Mouse (Mus musculus): ENCODE measurements around the gene Pex13. TPM values are rescaled to one million over a fixed set of nuclear protein-coding genes. Genes with fewer than 3 reads are reported as not detected.

The Pex13 gene
- polyA plus RNA-seq, 1 experiment: 35.5 TPM

DNA sequence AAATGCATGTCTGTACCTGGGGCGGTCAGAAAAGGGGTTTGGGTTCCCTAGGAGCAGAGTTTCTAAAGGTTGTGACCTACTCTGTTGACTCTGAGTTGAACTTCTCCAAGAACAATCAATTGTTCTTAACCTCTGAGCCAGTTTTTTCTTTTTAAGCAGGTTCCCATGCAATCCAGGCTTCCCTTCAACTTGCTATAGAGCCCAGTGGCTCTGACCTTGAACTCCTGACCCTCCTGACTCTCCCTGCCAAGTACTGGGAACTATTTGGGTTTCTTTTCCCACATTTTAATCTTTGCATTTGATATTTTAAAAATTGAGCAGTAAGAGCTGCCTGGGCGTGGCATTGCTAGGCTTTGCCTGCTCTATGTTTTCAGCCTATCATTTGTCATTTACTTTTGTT lies 27.5 kb upstream of the Pex13 start:
- Histone ChIP-seq H3K36me3 (ENCODE audit: control insufficient read depth, insufficient read depth, low read length) (no peaks in the 10 kb centered on the region), H3K4me1 (ENCODE audit: control insufficient read depth, insufficient read depth, low read length) (no peaks in the 10 kb centered on the region), H3K4me3 (ENCODE audit: control insufficient read depth, low read depth, low read length) (no peak overlapping the region), H3K27ac (ENCODE audit: control insufficient read depth, insufficient read depth, low read depth, low read length) (no peak overlapping the region), H3K27me3 (ENCODE audit: control insufficient read depth, insufficient read depth, low read length) (no peaks in the 10 kb centered on the region)
- TF ChIP-seq POLR2A (IDR thresholded peaks at IDR 0.05; ENCODE audit: control insufficient read depth, low read depth, low read length): no peak
- TF ChIP-seq CTCF (IDR thresholded peaks at IDR 0.05; ENCODE audit: control insufficient read depth, insufficient read depth, insufficient replicate concordance, low read depth, low read length): no peak

DNA sequence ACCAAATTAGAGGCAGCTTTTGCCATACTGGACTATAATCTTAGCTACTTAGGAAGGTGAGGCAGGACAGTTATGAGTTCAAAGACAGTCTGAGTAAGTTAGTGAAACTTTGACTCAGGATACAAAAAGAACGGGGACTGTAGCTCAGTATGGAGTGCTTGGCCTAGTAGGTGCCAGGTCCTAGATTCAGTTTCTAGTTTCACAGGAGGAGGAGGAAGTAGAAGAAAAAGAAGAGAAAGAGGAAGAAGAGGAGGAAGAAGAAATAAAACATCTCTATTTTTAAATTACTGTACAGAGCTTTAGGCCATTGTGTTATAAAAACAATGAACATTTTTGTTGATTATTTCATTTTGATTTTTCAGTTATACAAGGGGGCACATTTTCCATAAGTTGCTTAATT lies 22.3 kb upstream of the Pex13 start:
- Histone ChIP-seq H3K36me3 (ENCODE audit: control insufficient read depth, insufficient read depth, low read length) (no peaks in the 10 kb centered on the region), H3K4me3 (ENCODE audit: control insufficient read depth, low read depth, low read length) (no peak overlapping the region), H3K4me1 (ENCODE audit: control insufficient read depth, insufficient read depth, low read length) (no peaks in the 10 kb centered on the region), H3K27ac (ENCODE audit: control insufficient read depth, insufficient read depth, low read depth, low read length) (no peak overlapping the region), H3K27me3 (ENCODE audit: control insufficient read depth, insufficient read depth, low read length) (no peaks in the 10 kb centered on the region)
- no peak for TF ChIP-seq CTCF (IDR thresholded peaks at IDR 0.05; ENCODE audit: control insufficient read depth, insufficient read depth, insufficient replicate concordance, low read depth, low read length)
- TF ChIP-seq POLR2A (IDR thresholded peaks at IDR 0.05; ENCODE audit: control insufficient read depth, low read depth, low read length): no peak

DNA sequence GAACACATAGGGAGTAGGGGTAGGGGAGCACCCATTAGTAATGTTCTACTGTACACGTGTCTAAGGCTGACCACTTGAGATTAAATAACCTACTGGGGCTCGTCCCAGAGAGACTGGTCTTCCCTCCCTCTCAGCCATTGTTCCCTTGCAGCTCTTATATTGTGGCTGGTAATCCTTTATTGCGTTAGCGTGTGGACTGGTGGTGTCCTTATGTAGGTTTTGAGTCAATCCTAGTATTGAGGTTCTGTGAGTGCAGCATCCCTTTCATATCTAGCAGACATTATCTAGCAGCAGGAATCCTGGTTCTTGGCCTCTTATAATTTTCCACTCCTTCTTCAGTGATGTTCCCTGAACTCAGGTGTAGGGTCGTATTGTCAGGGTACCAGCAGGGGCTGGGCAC lies 20.9 kb upstream of the Pex13 start:
- Histone ChIP-seq H3K4me3 (ENCODE audit: control insufficient read depth, low read depth, low read length) (no peak overlapping the region), H3K36me3 (ENCODE audit: control insufficient read depth, insufficient read depth, low read length) (no peaks in the 10 kb centered on the region), H3K27ac (ENCODE audit: control insufficient read depth, insufficient read depth, low read depth, low read length) (no peak overlapping the region), H3K27me3 (ENCODE audit: control insufficient read depth, insufficient read depth, low read length) (no peaks in the 10 kb centered on the region), H3K4me1 (ENCODE audit: control insufficient read depth, insufficient read depth, low read length) (no peaks in the 10 kb centered on the region)
- TF ChIP-seq CTCF (IDR thresholded peaks at IDR 0.05; ENCODE audit: control insufficient read depth, insufficient read depth, insufficient replicate concordance, low read depth, low read length) (no peak), POLR2A (IDR thresholded peaks at IDR 0.05; ENCODE audit: control insufficient read depth, low read depth, low read length) (no peak)

DNA sequence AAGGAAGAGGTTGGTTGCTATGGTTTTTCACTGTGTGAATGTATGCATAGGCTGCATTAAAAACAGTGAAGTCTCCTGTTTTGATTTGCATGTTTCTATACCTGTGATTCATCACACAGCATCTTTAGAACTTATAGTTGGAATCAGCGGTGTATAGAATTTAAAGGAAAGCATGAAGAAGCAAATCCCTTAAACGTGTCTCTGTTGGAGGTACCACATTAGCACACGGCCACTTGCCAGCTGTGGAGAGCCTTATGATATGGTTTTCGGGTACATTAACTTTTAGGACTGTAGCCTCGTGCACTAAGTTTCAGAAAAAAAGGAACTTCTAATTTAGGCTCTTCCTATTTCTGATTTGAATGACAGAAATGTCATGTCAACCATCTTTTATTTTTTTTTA lies 16.8 kb upstream of the Pex13 start:
- H3K36me3 ChIP-seq (ENCODE audit: control insufficient read depth, insufficient read depth, low read length): no peaks in the 10 kb centered on the region
- TF ChIP-seq POLR2A (IDR thresholded peaks at IDR 0.05; ENCODE audit: control insufficient read depth, low read depth, low read length) (no peak), CTCF (IDR thresholded peaks at IDR 0.05; ENCODE audit: control insufficient read depth, insufficient read depth, insufficient replicate concordance, low read depth, low read length) (no peak)
- no peaks in the 10 kb centered on the region for H3K4me1 ChIP-seq (ENCODE audit: control insufficient read depth, insufficient read depth, low read length)
- no peak overlapping the region for H3K27ac ChIP-seq (ENCODE audit: control insufficient read depth, insufficient read depth, low read depth, low read length)
- no peaks in the 10 kb centered on the region for H3K27me3 ChIP-seq (ENCODE audit: control insufficient read depth, insufficient read depth, low read length)
- no peak overlapping the region for H3K4me3 ChIP-seq (ENCODE audit: control insufficient read depth, low read depth, low read length)

DNA sequence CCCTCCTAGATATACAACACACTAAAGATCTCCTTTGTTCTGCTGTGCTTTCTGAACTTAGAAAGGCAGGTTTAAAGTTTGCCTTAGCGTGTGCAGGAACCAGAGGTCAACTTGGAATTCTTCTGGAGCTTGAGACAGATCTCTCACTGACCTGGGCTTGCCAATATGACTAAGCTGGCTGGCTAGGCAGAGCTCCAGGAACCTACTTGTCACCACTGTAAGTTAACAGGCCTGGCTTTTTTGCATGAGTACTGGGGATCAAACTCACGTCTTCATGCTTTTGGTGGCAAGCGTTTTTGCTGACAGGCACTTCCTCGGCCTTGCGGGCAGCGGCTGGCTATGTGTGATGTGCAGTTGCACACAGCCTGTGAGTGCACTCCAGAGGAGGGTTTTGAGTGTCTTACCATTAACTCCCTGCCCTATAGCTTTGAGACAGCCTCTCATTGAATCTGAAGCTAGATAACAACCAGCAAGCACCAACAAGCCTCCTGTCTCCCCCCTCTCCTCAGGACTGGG lies 14.7 kb upstream of the Pex13 start:
- Histone ChIP-seq H3K4me3 (ENCODE audit: control insufficient read depth, low read depth, low read length) (no peak overlapping the region), H3K27me3 (ENCODE audit: control insufficient read depth, insufficient read depth, low read length) (no peaks in the 10 kb centered on the region), H3K36me3 (ENCODE audit: control insufficient read depth, insufficient read depth, low read length) (0 out of 2 replicates have a peak, but pooled peaks cover 3% of the 10 kb centered on the region), H3K27ac (ENCODE audit: control insufficient read depth, insufficient read depth, low read depth, low read length) (no peak overlapping the region), H3K4me1 (ENCODE audit: control insufficient read depth, insufficient read depth, low read length) (no peaks in the 10 kb centered on the region)
- TF ChIP-seq CTCF (IDR thresholded peaks at IDR 0.05; ENCODE audit: control insufficient read depth, insufficient read depth, insufficient replicate concordance, low read depth, low read length) (no peak), POLR2A (IDR thresholded peaks at IDR 0.05; ENCODE audit: control insufficient read depth, low read depth, low read length) (no peak)

DNA sequence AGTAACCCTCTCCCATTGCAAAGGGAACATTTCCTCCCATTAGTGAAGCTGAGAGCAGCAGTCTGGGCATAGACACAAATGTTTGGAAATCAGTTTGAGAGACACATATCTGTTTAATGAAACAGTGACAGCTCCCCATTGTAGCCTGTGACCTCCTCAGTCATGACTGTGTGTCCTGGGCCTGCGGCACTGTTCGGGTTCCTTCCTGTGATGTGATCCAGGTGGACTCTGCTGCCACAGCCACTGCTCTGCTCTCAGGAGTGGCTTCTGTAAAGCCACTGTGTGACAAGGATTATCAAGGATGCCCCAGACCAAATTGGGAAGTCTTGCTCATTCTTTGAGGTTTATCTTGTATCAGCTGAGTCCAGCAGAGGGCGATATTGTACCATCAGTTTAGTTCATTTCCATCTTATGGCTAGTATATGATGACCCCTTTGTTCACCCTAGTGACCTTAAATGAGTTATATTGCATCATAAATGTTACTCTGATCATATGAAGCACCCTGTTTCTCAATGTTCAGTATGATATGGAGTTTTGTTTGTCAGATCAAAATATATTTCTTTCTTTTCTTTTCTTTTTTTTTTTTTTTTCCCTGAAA lies 13.4 kb upstream of the Pex13 start:
- H3K36me3 ChIP-seq (ENCODE audit: control insufficient read depth, insufficient read depth, low read length): peaks cover 3% of the 10 kb centered on the region; the same call in 1 of the 2 replicates
- TF ChIP-seq CTCF (IDR thresholded peaks at IDR 0.05; ENCODE audit: control insufficient read depth, insufficient read depth, insufficient replicate concordance, low read depth, low read length): no peak
- no peak for TF ChIP-seq POLR2A (IDR thresholded peaks at IDR 0.05; ENCODE audit: control insufficient read depth, low read depth, low read length)
- H3K4me1 ChIP-seq (ENCODE audit: control insufficient read depth, insufficient read depth, low read length): no peaks in the 10 kb centered on the region
- no peak overlapping the region for H3K4me3 ChIP-seq (ENCODE audit: control insufficient read depth, low read depth, low read length)
- H3K27me3 ChIP-seq (ENCODE audit: control insufficient read depth, insufficient read depth, low read length): no peaks in the 10 kb centered on the region
- no peak overlapping the region for H3K27ac ChIP-seq (ENCODE audit: control insufficient read depth, insufficient read depth, low read depth, low read length)

DNA sequence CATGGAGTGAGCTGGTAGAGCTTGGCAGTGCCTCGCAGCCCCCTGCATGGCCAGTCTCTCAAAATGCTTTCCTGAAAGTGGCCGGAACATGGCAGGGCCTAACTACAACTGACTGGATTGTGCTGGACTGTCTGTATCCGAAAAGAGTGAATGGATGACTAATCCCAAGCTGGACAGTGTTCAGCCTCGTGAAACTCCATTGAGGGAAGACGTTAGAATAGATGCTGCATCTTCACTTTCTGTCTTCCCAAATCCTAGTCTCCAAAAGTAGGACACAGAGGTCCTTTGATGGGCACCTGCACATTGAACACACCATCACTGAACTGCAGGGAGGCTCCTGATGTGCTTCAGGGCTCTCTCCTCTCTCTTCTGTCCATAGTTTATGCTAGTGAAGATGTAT lies 10.3 kb upstream of the Pex13 start:
- Histone ChIP-seq H3K27ac (ENCODE audit: control insufficient read depth, insufficient read depth, low read depth, low read length) (no peak overlapping the region), H3K4me1 (ENCODE audit: control insufficient read depth, insufficient read depth, low read length) (no peaks in the 10 kb centered on the region), H3K27me3 (ENCODE audit: control insufficient read depth, insufficient read depth, low read length) (no peaks in the 10 kb centered on the region), H3K4me3 (ENCODE audit: control insufficient read depth, low read depth, low read length) (no peak overlapping the region), H3K36me3 (ENCODE audit: control insufficient read depth, insufficient read depth, low read length) (peaks cover 3% of the 10 kb centered on the region; the same call in 1 of the 2 replicates)
- TF ChIP-seq POLR2A (IDR thresholded peaks at IDR 0.05; ENCODE audit: control insufficient read depth, low read depth, low read length) (no peak), CTCF (IDR thresholded peaks at IDR 0.05; ENCODE audit: control insufficient read depth, insufficient read depth, insufficient replicate concordance, low read depth, low read length) (no peak)

All from testis, adult 2 months (tissue).